Mouse (Mus musculus) cortical plate, adult 2 months (tissue): ENCODE data around the gene Myh9.

Experiments
- CTCF ChIP-seq: fragments of 200-500 bp; IDR thresholded peaks from 2 replicates; pipeline ENCODE4 v1.5.1; 2011; ENCODE audit warnings: mild to moderate bottlenecking, control low read depth, low read length; ENCODE audit not compliant: insufficient read depth; ENCODE audit errors: extremely low read depth
- POLR2A ChIP-seq: fragments of 200-500 bp; IDR thresholded peaks from 2 replicates; pipeline ENCODE4 v1.6.1; 2011; ENCODE audit warnings: mild to moderate bottlenecking, low read length, control low read depth; ENCODE audit not compliant: insufficient read depth; ENCODE audit errors: extremely low read depth

DNA sequence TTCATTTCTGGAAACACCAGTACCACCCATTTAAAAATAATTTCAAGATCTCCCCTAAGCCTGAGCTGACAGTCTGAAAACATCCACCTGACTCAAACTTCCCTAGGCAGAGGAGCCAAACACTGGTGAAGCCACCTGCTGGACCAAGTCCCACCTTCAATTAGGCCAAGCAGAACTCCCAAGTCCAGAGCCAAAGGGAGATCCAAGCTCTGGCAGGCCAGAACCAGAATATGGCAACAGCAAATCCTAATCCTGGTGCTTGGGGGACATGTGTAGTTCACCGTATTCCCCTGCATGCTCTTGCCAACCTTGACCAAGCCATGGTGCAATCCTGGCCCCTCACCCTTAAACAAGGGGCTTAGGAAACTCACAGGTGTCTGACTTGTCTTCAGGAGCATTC, 17.7 kb downstream of the Myh9 start:
- TF ChIP-seq POLR2A, result no peak
- TF ChIP-seq CTCF, result no peak
